Mouse (Mus musculus) heart, adult 2 months (tissue): ENCODE measurements around the gene Cntn3. TPM values are rescaled to one million over a fixed set of nuclear protein-coding genes. Genes with fewer than 3 reads are reported as not detected.

ENCODE experiments used
- DNase-seq, 2 experiments: peaks; one replicate each; pipeline ENCODE4 v3.0.0; 2021
- H3K27ac ChIP-seq: fragments of 200-600 bp; 2 replicates; pipeline ENCODE4 v1.8.1; 2022
- H3K27me3 ChIP-seq: fragments of 200-500 bp; 2 replicates; pipeline ENCODE4 v1.6.1; 2012; ENCODE audit warnings: mild to moderate bottlenecking, low read length, inconsistent platforms, mixed read lengths; ENCODE audit not compliant: control insufficient read depth, insufficient read depth
- H3K36me3 ChIP-seq: fragments of 200-500 bp; 2 replicates; pipeline ENCODE4 v1.6.1; 2012; ENCODE audit warnings: low read length, inconsistent platforms; ENCODE audit not compliant: control insufficient read depth, insufficient read depth
- H3K4me1 ChIP-seq: fragments of 200-500 bp; 2 replicates; pipeline ENCODE4 v1.6.1; 2011; ENCODE audit warnings: low read length; ENCODE audit not compliant: control insufficient read depth, insufficient read depth
- H3K4me3 ChIP-seq: fragments of 200-600 bp; 2 replicates; pipeline ENCODE4 v1.8.1; 2022
- H3K79me2 ChIP-seq: fragments of 200-500 bp; replicated peaks from 2 replicates; pipeline ENCODE4 v1.6.1; 2012; ENCODE audit warnings: mild to moderate bottlenecking, inconsistent platforms, low read length, moderate library complexity, mixed read lengths; ENCODE audit not compliant: control insufficient read depth, insufficient read depth
- H3K9ac ChIP-seq: fragments of 200-500 bp; 2 replicates; pipeline ENCODE4 v1.6.1; 2012; ENCODE audit warnings: low read depth, mild to moderate bottlenecking, control low read depth, inconsistent platforms, low read length, mixed read lengths
- CTCF ChIP-seq: fragments of 200-600 bp; IDR thresholded peaks from 2 replicates; pipeline ENCODE4 v1.8.1; 2022; ENCODE audit warnings: antibody characterized with exemption, mild to moderate bottlenecking, moderate library complexity
- EP300 ChIP-seq: fragments of 200-500 bp; IDR thresholded peaks from 2 replicates; pipeline ENCODE4 v1.6.1; 2011; ENCODE audit warnings: low read depth, low read length, control low read depth; ENCODE audit not compliant: insufficient read depth
- POLR2A ChIP-seq: fragments of 200-500 bp; IDR thresholded peaks from 2 replicates; pipeline ENCODE4 v1.6.1; 2011; ENCODE audit warnings: mild to moderate bottlenecking, low read depth, low read length, control low read depth; ENCODE audit not compliant: insufficient read depth
- WGBS: fragments of 180-500 bp; shearing (Covaris S2); methylation state at CpG from one replicate; pipeline ENCODE4 v1.1.7; 2018; 5-methylcytosine and 5-hydroxymethylcytosine counted together
- intact Hi-C: fragments of 180-260 bp; cut with DNase I; formaldehyde crosslinking; loops from one replicate; pipeline ENCODE4 v1.15.1; 2025
- polyA plus RNA-seq: library from polyadenylated mRNA; depleted of rRNA; stranded (reverse); fragments of >200 nt; gene quantifications from 2 replicates; pipeline ENCODE4 v1.2.3, GENCODE M21; 2012
- total RNA-seq, 2 experiments: library from RNA; stranded (reverse); gene quantifications; 2 replicates each; pipeline ENCODE4 v1.2.3; 2021

The Cntn3 gene
- total and polyA plus RNA-seq, 3 experiments: 0.04 TPM; not detected in 2

GRCm38 (mm10) chr6:102515231-102515630, 57.7 kb downstream of the Cntn3 start:
- no peak for DNase-seq
- intact Hi-C loops: no loop called here
- no peak overlapping the region for H3K27ac ChIP-seq
- H3K27me3 ChIP-seq: peaks cover 1% of the 10 kb centered on the region; the same call in 1 of the 2 replicates
- no peaks in the 10 kb centered on the region for H3K4me1 ChIP-seq
- H3K9ac ChIP-seq: no peak overlapping the region
- no peaks in the 10 kb centered on the region for H3K79me2 ChIP-seq
- no peak overlapping the region for H3K4me3 ChIP-seq
- TF ChIP-seq CTCF (no peak), POLR2A (no peak), EP300 (no peak)
- H3K36me3 ChIP-seq: no peaks in the 10 kb centered on the region
- 64% methylated on average over 2 of the region's 2 CpGs for WGBS

- DNase-seq: no peak
- H3K27ac ChIP-seq: no peak overlapping the region
- H3K4me3 ChIP-seq: no peak overlapping the region
- H3K79me2 ChIP-seq: no peaks in the 10 kb centered on the region
- no peaks in the 10 kb centered on the region for H3K36me3 ChIP-seq
- TF ChIP-seq POLR2A (no peak), EP300 (no peak), CTCF (no peak)
- H3K9ac ChIP-seq: no peak overlapping the region
- no peaks in the 10 kb centered on the region for H3K27me3 ChIP-seq
- intact Hi-C loops: no loop called here
- 68% methylated on average over 1 of the region's 1 CpGs for WGBS
- H3K4me1 ChIP-seq: no peaks in the 10 kb centered on the region
Observed at GRCm38 (mm10) chr6:102512085-102512484, 60.8 kb downstream of the Cntn3 start.

GRCm38 (mm10) chr6:102485509-102485908, 87.4 kb downstream of the Cntn3 start:
- Histone ChIP-seq H3K27ac (no peak overlapping the region), H3K27me3 (no peaks in the 10 kb centered on the region), H3K4me1 (no peaks in the 10 kb centered on the region), H3K36me3 (no peaks in the 10 kb centered on the region), H3K9ac (no peak overlapping the region), H3K4me3 (no peak overlapping the region), H3K79me2 (no peaks in the 10 kb centered on the region)
- TF ChIP-seq CTCF (no peak), POLR2A (no peak), EP300 (no peak)
- DNase-seq: no peak
- intact Hi-C loops: no loop called here

- no peak overlapping the region for H3K4me3 ChIP-seq
- H3K27me3 ChIP-seq: no peaks in the 10 kb centered on the region
- H3K36me3 ChIP-seq: no peaks in the 10 kb centered on the region
- no peaks in the 10 kb centered on the region for H3K4me1 ChIP-seq
- H3K79me2 ChIP-seq: no peaks in the 10 kb centered on the region
- intact Hi-C loops: no loop called here
- WGBS: 66% methylated on average over 8 of the region's 8 CpGs
- no peak overlapping the region for H3K9ac ChIP-seq
- DNase-seq: no peak
- TF ChIP-seq CTCF (no peak), POLR2A (no peak), EP300 (no peak)
- H3K27ac ChIP-seq: no peak overlapping the region
Observed at GRCm38 (mm10) chr6:102478320-102479080, 94.4 kb downstream of the Cntn3 start.

DNA sequence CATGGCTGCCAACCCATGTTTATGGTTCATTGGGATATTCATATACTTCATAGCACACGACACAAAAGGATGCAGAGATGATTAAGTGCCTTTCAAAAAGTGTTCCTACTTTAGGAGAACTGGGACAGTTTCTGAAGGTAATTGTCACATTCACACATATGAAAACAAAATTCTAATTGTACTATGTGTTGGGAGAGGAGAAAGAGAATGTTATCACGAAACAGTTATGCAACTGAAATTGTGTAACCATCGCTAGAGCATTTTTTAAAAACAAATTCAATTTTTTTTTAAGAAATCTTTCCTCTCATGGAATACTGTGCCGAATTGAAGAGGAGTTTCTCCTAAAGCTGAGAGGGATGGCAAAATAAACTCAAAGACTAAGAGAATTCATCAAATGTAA, 134.5 kb downstream of the Cntn3 start:
- Histone ChIP-seq H3K4me3 (no peak overlapping the region), H3K79me2 (no peaks in the 10 kb centered on the region), H3K4me1 (no peaks in the 10 kb centered on the region), H3K27ac (no peak overlapping the region), H3K36me3 (no peaks in the 10 kb centered on the region), H3K27me3 (no peaks in the 10 kb centered on the region), H3K9ac (no peak overlapping the region)
- 68% methylated on average over 4 of the region's 4 CpGs for WGBS
- TF ChIP-seq POLR2A (no peak), CTCF (no peak), EP300 (no peak)
- DNase-seq: no peak
- intact Hi-C loops: no loop called here

- Histone ChIP-seq H3K79me2 (no peaks in the 10 kb centered on the region), H3K27me3 (no peaks in the 10 kb centered on the region), H3K27ac (no peak overlapping the region), H3K4me3 (no peak overlapping the region), H3K4me1 (no peaks in the 10 kb centered on the region), H3K36me3 (no peaks in the 10 kb centered on the region), H3K9ac (no peak overlapping the region)
- WGBS: 69% methylated on average over 1 of the region's 1 CpGs
- intact Hi-C loops: no loop called here
- TF ChIP-seq POLR2A: no peak
- TF ChIP-seq CTCF: no peak
- TF ChIP-seq EP300: no peak
- no peak for DNase-seq
Observed at GRCm38 (mm10) chr6:102427549-102427948, 145.4 kb downstream of the Cntn3 start.
